Mouse (Mus musculus) liver, embryonic 13.5 days (tissue): ENCODE measurements around the gene Rsph9. TPM values are rescaled to one million over a fixed set of nuclear protein-coding genes. Genes with fewer than 3 reads are reported as not detected.

Experiments used
- ATAC-seq: fragments of 200-750 bp; cut with Nextera tagmentation; 2 replicates; pipeline ENCODE4 v1.8.0; 2017; ENCODE audit warnings: low read depth, mild to moderate bottlenecking, moderate number of reproducible peaks, moderate library complexity
- DNase-seq: peaks from one replicate; pipeline ENCODE4 v3.0.0; 2022
- H3K27ac ChIP-seq: fragments of 300-500 bp; sonication (generic); 2 replicates; pipeline ENCODE4 v1.5.1; 2015; ENCODE audit warnings: moderate library complexity, mild to moderate bottlenecking, inconsistent platforms
- H3K27me3 ChIP-seq: fragments of 300-500 bp; sonication (generic); 2 replicates; pipeline ENCODE4 v1.6.1; 2015; ENCODE audit warnings: mild to moderate bottlenecking, inconsistent platforms
- H3K36me3 ChIP-seq: fragments of 300-500 bp; sonication (generic); 2 replicates; pipeline ENCODE4 v1.6.1; 2015; ENCODE audit warnings: mild to moderate bottlenecking, inconsistent platforms
- H3K4me1 ChIP-seq: fragments of 300-500 bp; sonication (generic); replicated peaks from 2 replicates; pipeline ENCODE4 v1.6.1; 2015; ENCODE audit warnings: inconsistent platforms
- H3K4me2 ChIP-seq: fragments of 300-500 bp; sonication (generic); 2 replicates; pipeline ENCODE4 v1.6.1; 2015; ENCODE audit warnings: inconsistent platforms, mild to moderate bottlenecking, moderate library complexity
- H3K4me3 ChIP-seq: fragments of 300-500 bp; sonication (generic); replicated peaks from 2 replicates; pipeline ENCODE4 v1.5.1; 2015; ENCODE audit warnings: mild to moderate bottlenecking, inconsistent platforms
- H3K9ac ChIP-seq: fragments of 300-500 bp; sonication (generic); 2 replicates; pipeline ENCODE4 v1.6.1; 2015; ENCODE audit warnings: mild to moderate bottlenecking, inconsistent platforms
- H3K9me3 ChIP-seq: fragments of 300-500 bp; sonication (generic); replicated peaks from 2 replicates; pipeline ENCODE4 v1.6.1; 2016; ENCODE audit warnings: inconsistent platforms
- WGBS: fragments of 180-500 bp; shearing (Covaris S2); methylation state at CpG from one replicate; pipeline ENCODE4 v1.1.7; 2015; ENCODE audit not compliant: insufficient replicate concordance; 5-methylcytosine and 5-hydroxymethylcytosine counted together
- polyA plus RNA-seq: library from polyadenylated mRNA; unstranded; fragments of >200 nt; fragmentation: Nextera tagmentation; extraction: Ambion mirVana; gene quantifications from 2 replicates; pipeline ENCODE4 v1.2.1, GENCODE M21; 2015

Rsph9 gene
- polyA plus RNA-seq, 1 experiment from 2014 or later = 0.96 TPM

DNA sequence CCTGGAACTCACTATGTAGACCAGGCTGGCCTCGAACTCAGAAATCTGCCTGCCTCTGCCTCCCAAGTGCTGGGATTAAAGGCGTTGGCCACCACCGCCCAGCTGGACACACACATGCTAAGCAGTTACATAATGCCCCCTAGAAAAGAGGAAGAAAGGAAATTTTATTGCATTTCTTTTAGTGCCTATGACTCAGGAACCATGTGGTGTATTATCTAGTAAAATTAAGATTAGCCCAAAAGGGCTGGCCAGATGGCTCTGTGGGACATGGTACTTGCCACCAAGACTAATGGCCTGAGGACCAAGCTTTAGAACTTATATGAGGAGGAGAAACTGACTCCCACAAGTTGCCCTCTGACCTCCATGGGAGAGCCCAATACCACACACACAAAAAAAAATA lies 4.1 kb downstream of the Rsph9 start:
- 69% methylated on average over 3 of the region's 3 CpGs for WGBS
- 0 out of 2 replicates have a peak, but pooled peaks cover 2% of the 10 kb centered on the region for H3K36me3 ChIP-seq

GRCm38 (mm10) chr17:46138563-46139236 lies 5.3 kb downstream of the Rsph9 start:
- no peaks in the 10 kb centered on the region for H3K36me3 ChIP-seq
- peak overlapping the region; percentile 17; the same call in 1 of the 2 replicates for H3K4me2 ChIP-seq
- peaks cover 5% of the 10 kb centered on the region; the same call in 1 of the 2 replicates for H3K27me3 ChIP-seq
- H3K4me3 ChIP-seq = no peak overlapping the region
- peak overlapping the region; percentile 63 for H3K27ac ChIP-seq
- ATAC-seq (peak; percentile 54; the same call in 1 of the 2 replicates), DNase-seq (peak; percentile 49)
- H3K4me1 ChIP-seq = peaks cover 19% of the 10 kb centered on the region
- WGBS = 33% methylated on average over 8 of the region's 8 CpGs
- H3K9me3 ChIP-seq = no peaks in the 10 kb centered on the region
- H3K9ac ChIP-seq = peak overlapping the region; percentile 15; the same call in 1 of the 2 replicates

More for the DNA sequence above, 4.1 kb downstream of the Rsph9 start:
- H3K4me3 ChIP-seq = no peak overlapping the region
- no peaks in the 10 kb centered on the region for H3K9me3 ChIP-seq
- DNase-seq = no peak
- peaks cover 5% of the 10 kb centered on the region; the same call in 1 of the 2 replicates for H3K27me3 ChIP-seq
- no peak overlapping the region for H3K9ac ChIP-seq
- no peak overlapping the region for H3K4me2 ChIP-seq
- peaks cover 31% of the 10 kb centered on the region for H3K4me1 ChIP-seq
- no peak overlapping the region for H3K27ac ChIP-seq
- no peak for ATAC-seq

GRCm38 (mm10) chr17:46132862-46133261 lies 11.2 kb downstream of the Rsph9 start:
- H3K4me2 ChIP-seq = no peak overlapping the region
- peaks cover 8% of the 10 kb centered on the region; the same call in 1 of the 2 replicates for H3K27me3 ChIP-seq
- DNase-seq = no peak
- peak; percentile 40; the same call in 1 of the 2 replicates for ATAC-seq
- no peak overlapping the region for H3K4me3 ChIP-seq
- peaks cover 18% of the 10 kb centered on the region for H3K36me3 ChIP-seq
- WGBS = 29% methylated on average over 8 of the region's 8 CpGs
- no peak overlapping the region for H3K27ac ChIP-seq
- peaks cover 13% of the 10 kb centered on the region for H3K4me1 ChIP-seq
- no peaks in the 10 kb centered on the region for H3K9me3 ChIP-seq
- H3K9ac ChIP-seq = no peak overlapping the region

- Histone ChIP-seq H3K9ac (no peak overlapping the region), H3K27ac (no peak overlapping the region), H3K4me3 (no peak overlapping the region), H3K36me3 (peaks cover 23% of the 10 kb centered on the region), H3K4me1 (peaks cover 13% of the 10 kb centered on the region; the same call in 1 of the 2 replicates), H3K4me2 (no peak overlapping the region), H3K9me3 (no peaks in the 10 kb centered on the region), H3K27me3 (peaks cover 8% of the 10 kb centered on the region; the same call in 1 of the 2 replicates)
- peak; percentile 49 for DNase-seq
- 15% methylated on average over 12 of the region's 12 CpGs for WGBS
- no peak for ATAC-seq
These were observed 11.8 kb downstream of the Rsph9 start for GRCm38 (mm10) chr17:46132058-46132718.

DNA sequence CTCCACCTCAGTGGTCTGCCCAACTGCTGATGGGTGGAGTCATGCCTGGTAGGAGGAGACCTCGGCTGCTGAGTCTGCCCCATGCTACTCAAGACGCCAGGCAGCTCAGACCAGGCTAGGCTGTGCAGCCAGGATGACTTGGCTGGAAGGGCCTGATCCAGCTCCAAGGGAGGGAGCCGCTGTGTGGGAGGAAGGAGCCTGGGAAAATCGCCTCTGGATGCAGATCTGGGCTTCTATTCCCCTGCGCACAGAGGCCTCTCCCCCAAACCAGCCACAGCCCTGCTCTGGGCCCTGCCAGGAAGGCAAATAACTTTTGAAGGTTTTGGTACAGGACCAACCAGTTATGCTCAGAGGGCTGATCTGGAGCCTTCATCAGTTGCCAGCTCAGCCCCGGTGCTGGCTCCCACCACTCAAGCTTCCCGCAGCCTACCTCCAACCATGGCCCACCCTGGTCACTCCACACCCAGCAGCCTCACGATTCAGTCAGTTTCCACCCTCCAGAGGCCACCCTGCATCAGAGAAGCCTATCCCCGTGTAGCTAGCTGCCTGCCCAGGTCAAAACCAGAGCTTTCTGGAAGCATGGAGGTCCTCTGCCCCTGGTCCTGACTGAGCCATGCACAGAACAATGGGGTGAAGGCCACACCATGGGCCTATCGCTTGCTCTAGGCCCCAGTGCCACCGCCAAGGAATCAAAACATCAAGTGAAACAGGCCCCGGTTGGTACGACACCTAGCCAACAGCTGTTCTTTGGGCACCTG lies 14.1 kb downstream of the Rsph9 start:
- Histone ChIP-seq H3K4me1 (peaks cover 13% of the 10 kb centered on the region; the same call in 1 of the 2 replicates), H3K4me2 (no peak overlapping the region), H3K36me3 (peaks cover 46% of the 10 kb centered on the region), H3K9ac (no peak overlapping the region), H3K27ac (no peak overlapping the region), H3K4me3 (no peak overlapping the region), H3K9me3 (no peaks in the 10 kb centered on the region), H3K27me3 (0 out of 2 replicates have a peak, but pooled peaks cover 2% of the 10 kb centered on the region)
- WGBS = 69% methylated on average over 13 of the region's 13 CpGs
- ATAC-seq (no peak), DNase-seq (no peak)

DNA sequence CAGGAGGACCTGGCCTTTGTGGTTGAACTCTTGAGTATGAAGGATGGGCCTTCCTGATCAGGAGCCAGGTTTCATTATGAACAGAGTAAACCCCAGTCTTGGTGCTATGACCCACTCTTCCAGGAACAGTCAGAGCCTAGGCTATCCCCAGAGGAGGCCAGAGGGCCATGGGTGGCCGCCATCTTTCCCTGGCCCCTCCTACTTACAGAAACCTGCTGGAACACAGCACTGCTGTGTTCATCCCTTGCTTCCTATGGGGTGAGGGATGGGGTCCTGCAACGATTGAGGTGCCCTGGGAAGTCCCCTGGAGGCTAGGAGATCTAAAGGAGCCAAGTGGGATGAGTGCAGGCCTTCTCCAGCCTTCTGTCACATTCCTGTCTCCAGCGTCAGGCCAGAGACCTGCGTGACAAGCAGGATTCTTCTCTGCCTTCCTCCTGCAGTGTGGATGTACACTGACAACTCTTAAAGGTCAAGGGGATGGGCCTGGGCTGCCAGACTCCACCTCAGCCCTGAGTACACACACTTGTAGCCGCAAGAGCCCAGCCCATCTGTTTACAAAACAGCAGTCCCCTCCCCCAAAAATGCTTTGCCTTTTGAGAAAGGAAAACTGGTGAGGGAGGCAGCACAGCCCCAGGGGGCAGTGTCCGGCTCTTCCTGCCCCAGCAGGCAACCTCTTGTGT lies 16.1 kb downstream of the Rsph9 start:
- H3K9me3 ChIP-seq = no peaks in the 10 kb centered on the region
- H3K27ac ChIP-seq = no peak overlapping the region
- H3K4me2 ChIP-seq = no peak overlapping the region
- ATAC-seq (no peak), DNase-seq (no peak)
- 0 out of 2 replicates have a peak, but pooled peaks cover 2% of the 10 kb centered on the region for H3K27me3 ChIP-seq
- peaks cover 11% of the 10 kb centered on the region; the same call in 1 of the 2 replicates for H3K4me1 ChIP-seq
- H3K36me3 ChIP-seq = peaks cover 65% of the 10 kb centered on the region
- no peak overlapping the region for H3K4me3 ChIP-seq
- 75% methylated on average over 6 of the region's 6 CpGs for WGBS
- no peak overlapping the region for H3K9ac ChIP-seq

- Histone ChIP-seq H3K27me3 (no peaks in the 10 kb centered on the region), H3K36me3 (peaks cover 78% of the 10 kb centered on the region), H3K4me1 (no peaks in the 10 kb centered on the region), H3K4me3 (no peak overlapping the region), H3K27ac (no peak overlapping the region), H3K9ac (no peak overlapping the region; the same call in 1 of the 2 replicates), H3K4me2 (no peak overlapping the region), H3K9me3 (no peaks in the 10 kb centered on the region)
- DNase-seq (no peak), ATAC-seq (no peak)
- 80% methylated on average over 6 of the region's 6 CpGs for WGBS
These were observed 17.4 kb downstream of the Rsph9 start for GRCm38 (mm10) chr17:46126608-46127007.

DNA sequence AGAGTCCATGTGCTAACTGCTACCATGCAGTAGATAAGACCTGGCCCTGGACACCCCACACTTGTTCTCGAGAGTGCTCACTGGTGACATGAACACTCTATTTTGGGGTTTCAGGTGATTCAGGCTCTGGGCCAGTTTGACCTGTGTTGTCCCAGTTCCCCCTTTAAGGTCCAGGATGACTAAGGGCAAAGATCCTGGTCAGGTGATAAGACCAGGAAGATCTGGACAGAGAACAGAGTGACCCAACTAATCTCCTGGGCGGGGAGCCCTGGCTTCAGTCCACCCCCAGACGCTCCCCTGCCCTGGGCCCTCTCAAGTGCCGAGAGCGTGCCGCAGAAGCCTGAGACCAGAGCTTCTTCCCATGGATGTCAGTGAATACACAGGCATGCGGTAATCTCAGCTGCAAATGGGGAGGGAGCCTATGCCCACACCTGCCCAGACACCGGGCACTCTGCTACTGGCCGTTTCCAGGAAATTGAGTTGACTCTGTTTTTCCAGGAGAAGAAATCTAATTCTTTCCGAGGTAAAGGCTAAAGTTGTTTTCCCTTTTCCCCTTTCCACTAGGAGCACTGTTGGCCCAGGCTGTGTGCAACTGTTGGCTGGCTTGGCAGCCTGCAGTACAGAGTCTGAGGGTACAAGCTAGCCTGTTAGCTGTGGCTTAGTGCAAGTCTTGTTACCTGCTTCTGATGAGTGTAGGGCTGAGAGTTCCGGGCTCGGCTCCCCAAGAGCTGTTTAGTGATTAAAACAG lies 19.9 kb downstream of the Rsph9 start:
- Histone ChIP-seq H3K4me1 (no peaks in the 10 kb centered on the region), H3K4me3 (no peak overlapping the region), H3K9me3 (no peaks in the 10 kb centered on the region), H3K4me2 (no peak overlapping the region), H3K27me3 (no peaks in the 10 kb centered on the region), H3K9ac (no peak overlapping the region), H3K36me3 (peaks cover 89% of the 10 kb centered on the region), H3K27ac (no peak overlapping the region)
- ATAC-seq = no peak
- WGBS = 84% methylated on average over 12 of the region's 12 CpGs
- no peak for DNase-seq

GRCm38 (mm10) chr17:46123285-46123684 lies 20.7 kb downstream of the Rsph9 start:
- WGBS = 76% methylated on average over 4 of the region's 4 CpGs
- Histone ChIP-seq H3K9ac (no peak overlapping the region), H3K4me3 (no peak overlapping the region), H3K4me2 (no peak overlapping the region), H3K36me3 (peaks cover 89% of the 10 kb centered on the region), H3K4me1 (no peaks in the 10 kb centered on the region), H3K27me3 (no peaks in the 10 kb centered on the region), H3K9me3 (no peaks in the 10 kb centered on the region), H3K27ac (no peak overlapping the region)
- ATAC-seq (no peak), DNase-seq (no peak)

- ATAC-seq = no peak
These were observed 21.2 kb downstream of the Rsph9 start for GRCm38 (mm10) chr17:46122791-46123190.

More at GRCm38 (mm10) chr17:46122791-46123190, 21.2 kb downstream of the Rsph9 start:
- WGBS = 85% methylated on average over 4 of the region's 4 CpGs
- Histone ChIP-seq H3K4me1 (no peaks in the 10 kb centered on the region), H3K27me3 (no peaks in the 10 kb centered on the region), H3K27ac (no peak overlapping the region), H3K9ac (no peak overlapping the region), H3K4me3 (no peak overlapping the region), H3K9me3 (no peaks in the 10 kb centered on the region), H3K4me2 (no peak overlapping the region), H3K36me3 (peaks cover 89% of the 10 kb centered on the region)
- DNase-seq = no peak
